Mouse (Mus musculus): ENCODE measurements at regions not wholly inside any gene's neighbourhood (a gene's known extent, or its start where the extent isn't known, plus 50 kb on each side); places are given as distances from the start of the nearest gene placed in this dataset.
A peak's percentile ranks its signal among the peaks of the same experiment; 100 is the strongest.

- DNase-seq (ENCODE audit: low spot score): no peak
Measured at GRCm38 (mm10) chr14:72942571-72942970, 106.3 kb downstream of the Cysltr2 start.

GRCm38 (mm10) chr14:72939067-72939393 is 109.9 kb downstream of the Cysltr2 start:
- no peak for DNase-seq (ENCODE audit: low spot score)

GRCm38 (mm10) chr14:72938382-72939066 is 110.4 kb downstream of the Cysltr2 start:
- no peak for DNase-seq (ENCODE audit: low spot score)

GRCm38 (mm10) chr14:72933598-72933997 is 115.3 kb downstream of the Cysltr2 start:
- no peak for DNase-seq (ENCODE audit: low spot score)

GRCm38 (mm10) chr14:72932296-72932695 is 116.6 kb downstream of the Cysltr2 start:
- peak; percentile 3 for DNase-seq (ENCODE audit: low spot score)

GRCm38 (mm10) chr14:72901171-72901926 is 147.6 kb downstream of the Cysltr2 start:
- no peak for DNase-seq (ENCODE audit: low spot score)

- no peak for DNase-seq (ENCODE audit: low spot score)
Measured at GRCm38 (mm10) chr14:72899630-72900029, 149.3 kb downstream of the Cysltr2 start.

GRCm38 (mm10) chr14:72892316-72892715 is 156.6 kb downstream of the Cysltr2 start:
- no peak for DNase-seq (ENCODE audit: low spot score)

- DNase-seq (ENCODE audit: low spot score): no peak
Measured at GRCm38 (mm10) chr14:72889663-72890062, 159.3 kb downstream of the Cysltr2 start.

GRCm38 (mm10) chr14:72887470-72888071 is 161.3 kb downstream of the Cysltr2 start:
- DNase-seq (ENCODE audit: low spot score): no peak

- no peak for DNase-seq (ENCODE audit: low spot score)
Measured at GRCm38 (mm10) chr14:72886935-72887369, 162.0 kb downstream of the Cysltr2 start.

GRCm38 (mm10) chr14:72885824-72886223 is 163.1 kb downstream of the Cysltr2 start:
- DNase-seq (ENCODE audit: low spot score): no peak

- DNase-seq (ENCODE audit: low spot score): no peak
Measured at GRCm38 (mm10) chr14:72884561-72884960, 164.4 kb downstream of the Cysltr2 start.

GRCm38 (mm10) chr14:72877132-72877531 is 167.3 kb upstream of the Fndc3a start:
- DNase-seq (ENCODE audit: low spot score): peak; percentile 9

GRCm38 (mm10) chr14:72873494-72873893 is 163.7 kb upstream of the Fndc3a start:
- no peak for DNase-seq (ENCODE audit: low spot score)

- DNase-seq (ENCODE audit: low spot score): no peak
Measured at GRCm38 (mm10) chr14:72869188-72869749, 159.5 kb upstream of the Fndc3a start.

GRCm38 (mm10) chr14:72866896-72867295 is 157.1 kb upstream of the Fndc3a start:
- DNase-seq (ENCODE audit: low spot score): no peak

- DNase-seq (ENCODE audit: low spot score): peak; percentile 15
Measured at GRCm38 (mm10) chr14:72865531-72865930, 155.7 kb upstream of the Fndc3a start.

- no peak for DNase-seq (ENCODE audit: low spot score)
Measured at GRCm38 (mm10) chr14:72864792-72865191, 155.0 kb upstream of the Fndc3a start.

- DNase-seq (ENCODE audit: low spot score): no peak
Measured at GRCm38 (mm10) chr14:72864130-72864529, 154.3 kb upstream of the Fndc3a start.

GRCm38 (mm10) chr14:72862806-72863526 is 153.2 kb upstream of the Fndc3a start:
- DNase-seq (ENCODE audit: low spot score): no peak

- DNase-seq (ENCODE audit: low spot score): no peak
Measured at GRCm38 (mm10) chr14:72854226-72854625, 144.4 kb upstream of the Fndc3a start.
